Mouse (Mus musculus): ENCODE results near the gene Aqp12.

- TF ChIP-seq E2F4 (IDR thresholded peaks at IDR 0.05; ENCODE audit: insufficient replicate concordance, low read depth, low read length) (no peak), SIN3A (IDR thresholded peaks at IDR 0.05; ENCODE audit: low read length) (no peak), POLR2A (IDR thresholded peaks at IDR 0.05; ENCODE audit: low read depth, low read length) (no peak), HCFC1 (IDR thresholded peaks at IDR 0.05; ENCODE audit: low read depth, low read length) (no peak), CTCF (conservative IDR thresholded peaks at IDR 0.05 in 1 of 2, IDR thresholded peaks at IDR 0.05 in 1 of 2; ENCODE audit: low read depth in 2 of 2, low read length in 2 of 2) (no peak), ZKSCAN1 (IDR thresholded peaks at IDR 0.05; ENCODE audit: borderline replicate concordance, low read depth, low read length) (no peak), ZC3H11A (IDR thresholded peaks at IDR 0.05; ENCODE audit: low read depth, low read length) (no peak), CHD1 (IDR thresholded peaks at IDR 0.05; ENCODE audit: low read depth, low read length) (no peak), MAX (IDR thresholded peaks at IDR 0.05; ENCODE audit: low read length) (no peak), USF2 (conservative IDR thresholded peaks at IDR 0.05; ENCODE audit: low read depth, low read length) (no peak), RCOR1 (conservative IDR thresholded peaks at IDR 0.05; ENCODE audit: low read depth, low read length) (no peak), MEF2A (IDR thresholded peaks at IDR 0.05; ENCODE audit: borderline replicate concordance, low read depth, low read length) (no peak), MAFK (IDR thresholded peaks at IDR 0.05; ENCODE audit: insufficient replicate concordance, low read length) (no peak)
These were observed 6.0 kb downstream of the Aqp12 start for GRCm38 (mm10) chr1:93012103-93012585.

All from CH12.LX (cell line).